Mouse (Mus musculus): Measurements from ENCODE around the gene Wt1. TPM values are rescaled to one million over a fixed set of nuclear protein-coding genes. Genes with fewer than 3 reads are reported as not detected.

Wt1 gene
- total RNA-seq, 2 experiments from 2014 or later = not detected

DNA sequence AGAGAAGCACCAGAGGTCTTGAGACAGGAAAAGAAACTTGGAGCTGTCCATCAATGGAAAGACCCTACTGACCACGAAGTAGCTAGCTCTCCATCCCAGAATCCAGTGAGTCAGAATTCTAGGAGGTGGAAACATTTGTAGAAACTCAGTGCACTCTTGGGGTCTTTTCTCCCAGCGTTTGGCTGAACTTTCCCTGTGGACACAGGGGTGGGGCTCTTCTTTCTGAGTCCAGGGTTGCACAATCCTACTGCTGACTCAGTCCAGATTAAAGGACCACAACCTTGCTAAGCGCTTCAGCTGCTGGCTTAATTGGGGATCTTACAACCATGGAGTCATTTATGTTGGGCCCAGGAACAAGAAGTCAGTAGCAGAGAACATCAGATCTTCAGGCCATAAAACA lies 41.8 kb downstream of the Wt1 start:
- ATAC-seq (replicated peaks; ENCODE audit: low FRiP score, poor library complexity, severe bottlenecking) = no peak

DNA sequence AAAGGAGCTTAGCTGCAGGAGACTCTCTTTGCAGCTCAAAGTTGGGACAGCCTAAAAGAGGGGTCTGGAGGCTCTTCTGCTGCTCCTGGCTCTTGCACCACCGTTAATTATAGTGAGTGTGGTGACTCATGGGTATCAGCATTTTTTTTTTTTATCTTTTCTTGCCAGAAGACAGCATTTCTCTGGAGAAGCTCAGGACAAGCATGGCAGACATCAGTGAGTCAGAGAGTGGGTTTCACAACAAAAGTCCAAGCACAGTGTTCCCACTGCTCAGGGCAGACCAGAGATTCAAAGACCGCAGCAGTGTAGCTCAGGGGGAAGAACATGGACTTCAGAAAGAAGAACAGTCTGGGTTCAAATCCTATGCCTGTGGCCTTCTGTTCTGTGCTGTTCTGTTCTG lies 47.9 kb downstream of the Wt1 start:
- no peak for ATAC-seq (replicated peaks; ENCODE audit: low FRiP score, poor library complexity, severe bottlenecking)

GRCm38 (mm10) chr2:105178871-105179270 lies 52.5 kb downstream of the Wt1 start:
- ATAC-seq (replicated peaks; ENCODE audit: low FRiP score, poor library complexity, severe bottlenecking) = no peak

- ATAC-seq (replicated peaks; ENCODE audit: low FRiP score, poor library complexity, severe bottlenecking) = no peak
Observed at GRCm38 (mm10) chr2:105182501-105182900, 56.2 kb downstream of the Wt1 start.

GRCm38 (mm10) chr2:105185140-105185539 lies 58.8 kb downstream of the Wt1 start:
- ATAC-seq (replicated peaks; ENCODE audit: low FRiP score, poor library complexity, severe bottlenecking) = no peak

GRCm38 (mm10) chr2:105185768-105186529 lies 59.6 kb downstream of the Wt1 start:
- no peak for ATAC-seq (replicated peaks; ENCODE audit: low FRiP score, poor library complexity, severe bottlenecking)

- ATAC-seq (replicated peaks; ENCODE audit: low FRiP score, poor library complexity, severe bottlenecking) = no peak
Observed at GRCm38 (mm10) chr2:105186591-105186990, 60.3 kb downstream of the Wt1 start.

GRCm38 (mm10) chr2:105188182-105188581 lies 61.9 kb downstream of the Wt1 start:
- no peak for ATAC-seq (replicated peaks; ENCODE audit: low FRiP score, poor library complexity, severe bottlenecking)

GRCm38 (mm10) chr2:105189352-105189751 lies 63.0 kb downstream of the Wt1 start:
- ATAC-seq (replicated peaks; ENCODE audit: low FRiP score, poor library complexity, severe bottlenecking) = no peak

GRCm38 (mm10) chr2:105200152-105200551 lies 73.8 kb downstream of the Wt1 start:
- no peak for ATAC-seq (replicated peaks; ENCODE audit: low FRiP score, poor library complexity, severe bottlenecking)

DNA sequence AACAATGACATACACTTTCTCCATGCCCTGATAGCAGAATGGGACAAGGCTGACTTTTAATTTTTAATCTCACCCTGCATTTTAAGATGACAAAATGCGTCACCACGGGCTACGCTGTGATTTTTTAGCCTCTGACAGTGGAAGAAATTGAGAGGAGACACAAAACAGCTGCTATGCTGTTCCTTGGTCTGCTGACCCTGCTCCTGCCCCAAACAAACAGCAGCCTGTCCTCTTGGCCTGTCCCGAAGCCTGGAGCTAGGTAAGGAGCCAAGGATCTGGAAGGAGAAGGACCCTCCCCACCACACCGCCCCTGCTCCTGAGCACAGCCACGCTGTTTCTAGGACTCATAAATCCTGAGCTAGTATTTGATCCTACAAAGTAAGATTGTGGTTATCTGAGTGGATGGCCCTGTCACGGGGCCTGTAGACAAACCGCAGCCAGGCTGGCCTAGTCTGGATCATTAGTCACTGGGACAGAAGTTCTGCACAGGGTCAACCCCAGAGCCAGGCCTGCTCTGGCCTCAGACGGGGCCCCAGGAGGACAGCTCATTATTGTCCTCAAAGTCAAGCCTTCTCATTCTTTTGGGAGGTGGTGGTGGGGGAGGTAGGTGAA lies 80.3 kb downstream of the Wt1 start:
- no peak for ATAC-seq (replicated peaks; ENCODE audit: low FRiP score, poor library complexity, severe bottlenecking)

DNA sequence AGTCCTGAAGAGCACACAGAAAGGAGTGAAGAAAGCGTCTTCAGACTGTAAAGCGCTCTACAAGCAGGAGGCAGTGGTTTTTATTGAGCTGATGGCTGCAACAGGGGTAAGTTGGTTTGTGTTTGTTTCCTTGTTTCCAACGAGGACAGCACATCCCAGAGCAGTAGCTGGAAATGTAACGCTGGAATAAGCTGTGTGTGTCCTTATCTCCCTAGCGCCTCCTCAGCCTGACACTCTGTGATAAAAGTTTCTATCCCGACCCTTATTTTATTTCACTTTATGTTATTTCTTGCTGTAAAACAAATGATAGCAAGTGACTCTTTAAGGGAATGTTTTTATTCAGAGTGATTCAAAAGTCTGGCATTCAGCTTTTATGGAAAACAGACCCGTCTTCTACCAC lies 86.5 kb downstream of the Wt1 start:
- peak; percentile 72 for ATAC-seq (replicated peaks; ENCODE audit: low FRiP score, poor library complexity, severe bottlenecking)

- ATAC-seq (replicated peaks; ENCODE audit: low FRiP score, poor library complexity, severe bottlenecking) = no peak
Observed at GRCm38 (mm10) chr2:105215914-105216313, 89.6 kb downstream of the Wt1 start.

DNA sequence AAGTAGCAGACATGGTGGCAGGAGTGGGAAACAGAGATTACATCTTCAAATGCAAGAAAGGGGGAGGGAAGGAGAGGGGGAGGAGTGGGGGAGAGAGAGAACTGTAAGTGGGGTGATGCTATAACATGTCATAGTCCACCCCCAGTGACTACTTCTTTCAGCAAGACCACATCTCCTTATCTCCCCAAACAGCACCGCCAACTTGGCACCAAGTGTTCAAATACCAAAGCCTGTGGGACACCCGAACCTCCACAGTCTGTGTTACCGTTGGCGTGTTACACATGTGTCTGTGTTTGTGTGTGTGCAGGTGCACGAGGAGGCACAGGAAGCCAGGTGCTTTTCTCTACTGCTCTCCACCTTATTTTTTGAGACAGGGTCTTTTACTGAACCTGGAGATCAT lies 92.9 kb downstream of the Wt1 start:
- ATAC-seq (replicated peaks; ENCODE audit: low FRiP score, poor library complexity, severe bottlenecking) = no peak

DNA sequence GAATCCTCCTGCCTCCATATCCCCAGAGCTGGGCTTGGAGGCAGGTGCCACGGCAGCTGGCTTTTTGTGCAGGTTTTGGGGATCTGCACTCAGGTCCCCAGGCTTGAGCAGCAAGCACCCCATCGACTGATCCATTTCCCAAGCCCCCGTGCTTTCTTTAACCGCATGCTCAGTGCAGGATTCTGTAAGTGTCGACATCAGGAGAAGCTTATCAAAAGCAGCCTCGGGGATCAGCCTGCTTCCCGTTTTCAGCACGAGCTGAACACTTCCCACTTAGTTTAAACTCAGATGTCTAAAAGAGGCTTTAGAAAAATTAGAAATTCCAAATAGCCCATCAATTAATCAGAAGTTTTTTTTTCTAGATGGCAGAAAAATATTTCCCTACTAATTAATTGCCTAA lies 93.3 kb downstream of the Wt1 start:
- ATAC-seq (replicated peaks; ENCODE audit: low FRiP score, poor library complexity, severe bottlenecking) = no peak

- no peak for ATAC-seq (replicated peaks; ENCODE audit: low FRiP score, poor library complexity, severe bottlenecking)
Observed at GRCm38 (mm10) chr2:105220738-105221303, 94.5 kb downstream of the Wt1 start.

Other genes starting within 250 kb of the Wt1 start
- 169 and 219 TPM in 2 replicates for gene Eif3m, start 109.4 kb upstream of the Wt1 start, total RNA-seq (2015; ENCODE audit: low replicate concordance)
- gene Eif3m, start 109.4 kb upstream of the Wt1 start, total RNA-seq (2017; ENCODE audit: low replicate concordance) = 72.2 and 116 TPM in 2 replicates
- gene Gm11060, start 34.5 kb upstream of the Wt1 start, total RNA-seq (2015; ENCODE audit: low replicate concordance) = not detected in 2 replicates
- not detected in 2 replicates for gene Gm11060, start 34.5 kb upstream of the Wt1 start, total RNA-seq (2017; ENCODE audit: low replicate concordance)
- gene Them7, start 97.8 kb downstream of the Wt1 start, total RNA-seq (2015; ENCODE audit: low replicate concordance) = not detected in 2 replicates
- not detected in 2 replicates for gene Them7, start 97.8 kb downstream of the Wt1 start, total RNA-seq (2017; ENCODE audit: low replicate concordance)